Mouse (Mus musculus): ENCODE data around the gene Shf. TPM values are rescaled to one million over a fixed set of nuclear protein-coding genes. Genes with fewer than 3 reads are reported as not detected.

Shf gene
- total and polyA plus RNA-seq, 3 experiments: 1.2 to 2.7 (median 2.0) TPM

GRCm38 (mm10) chr2:122351931-122352329 is 17.0 kb downstream of the Shf start:
- no peak overlapping the region for H3K4me2 ChIP-seq (ENCODE audit: insufficient read depth, low read depth, poor library complexity, severe bottlenecking)
- H3K27ac ChIP-seq (ENCODE audit: insufficient read depth, low read depth): no peak overlapping the region
- DNase-seq (ENCODE audit: extremely low read depth): no peak
- peaks cover 9% of the 10 kb centered on the region for H3K27me3 ChIP-seq (replicated peaks)
- H3K4me3 ChIP-seq (replicated peaks in 1 of 3; ENCODE audit: low read depth in 2 of 3, low read length in 2 of 3, poor library complexity in 1 of 3): no peak overlapping the region
- dilution Hi-C loops (cut with MboI; ENCODE audit: extremely low pct_ligation_motif_present, extremely low pct_unique_long_range_greater_than_20kb, low sequenced_read_pairs) (no loop called here), in situ Hi-C loops (cut with MboI; ENCODE audit: low pct_ligation_motif_present, low pct_unique_long_range_greater_than_20kb, low sequenced_read_pairs) (no loop called here)
- no peaks in the 10 kb centered on the region for H3K36me3 ChIP-seq (replicated peaks in 1 of 2; ENCODE audit: control insufficient read depth in 1 of 2, insufficient read depth in 1 of 2, low read length in 1 of 2)
- no peaks in the 10 kb centered on the region for H3K9me3 ChIP-seq (replicated peaks; ENCODE audit: low read length)
- TF ChIP-seq USF2 (conservative IDR thresholded peaks at IDR 0.05; ENCODE audit: low read depth, low read length): no peak
- no peak for TF ChIP-seq HCFC1 (IDR thresholded peaks at IDR 0.05; ENCODE audit: low read depth, low read length)
- TF ChIP-seq EP300 (IDR thresholded peaks at IDR 0.05; ENCODE audit: low read length): no peak
- no peak for TF ChIP-seq USF1 (IDR thresholded peaks at IDR 0.05; ENCODE audit: low read depth, low read length)
- no peak for TF ChIP-seq ZC3H11A (IDR thresholded peaks at IDR 0.05; ENCODE audit: low read depth, low read length)
- TF ChIP-seq MAX (IDR thresholded peaks at IDR 0.05; ENCODE audit: low read length): no peak
- no peak for TF ChIP-seq RAD21 (IDR thresholded peaks at IDR 0.05; ENCODE audit: low read depth, low read length)
- no peak for TF ChIP-seq ELF1 (IDR thresholded peaks at IDR 0.05; ENCODE audit: low read depth, low read length)
- no peak for TF ChIP-seq MAFK (IDR thresholded peaks at IDR 0.05; ENCODE audit: insufficient replicate concordance, low read length)
- no peak for TF ChIP-seq POLR2AphosphoS2 (IDR thresholded peaks at IDR 0.05; ENCODE audit: low read depth, low read length)
- H3K9ac ChIP-seq (ENCODE audit: insufficient read depth, low read depth): no peak overlapping the region
- H3K79me2 ChIP-seq (replicated peaks; ENCODE audit: control insufficient read depth, extremely low read depth, insufficient read depth, poor library complexity, severe bottlenecking): no peaks in the 10 kb centered on the region
- H3K4me1 ChIP-seq (ENCODE audit: control insufficient read depth in 1 of 2, insufficient read depth in 2 of 2): peaks cover 8 to 23% of the 10 kb centered on the region in 2 experiments

GRCm38 (mm10) chr2:122351156-122351930 is 17.6 kb downstream of the Shf start:
- Histone ChIP-seq H3K9me3 (replicated peaks; ENCODE audit: low read length) (no peaks in the 10 kb centered on the region), H3K4me3 (replicated peaks in 1 of 3; ENCODE audit: low read depth in 2 of 3, low read length in 2 of 3, poor library complexity in 1 of 3) (no peak overlapping the region), H3K36me3 (replicated peaks in 1 of 2; ENCODE audit: control insufficient read depth in 1 of 2, insufficient read depth in 1 of 2, low read length in 1 of 2) (no peaks in the 10 kb centered on the region), H3K79me2 (replicated peaks; ENCODE audit: control insufficient read depth, extremely low read depth, insufficient read depth, poor library complexity, severe bottlenecking) (no peaks in the 10 kb centered on the region), H3K9ac (ENCODE audit: insufficient read depth, low read depth) (no peak overlapping the region), H3K27me3 (replicated peaks) (peaks cover 11% of the 10 kb centered on the region), H3K27ac (ENCODE audit: insufficient read depth, low read depth) (no peak overlapping the region), H3K4me1 (ENCODE audit: control insufficient read depth in 1 of 2, insufficient read depth in 2 of 2) (peaks cover 8 to 23% of the 10 kb centered on the region in 2 experiments), H3K4me2 (ENCODE audit: insufficient read depth, low read depth, poor library complexity, severe bottlenecking) (no peak overlapping the region)
- in situ Hi-C loops (cut with MboI; ENCODE audit: low pct_ligation_motif_present, low pct_unique_long_range_greater_than_20kb, low sequenced_read_pairs) (no loop called here), dilution Hi-C loops (cut with MboI; ENCODE audit: extremely low pct_ligation_motif_present, extremely low pct_unique_long_range_greater_than_20kb, low sequenced_read_pairs) (no loop called here)
- TF ChIP-seq RCOR1 (conservative IDR thresholded peaks at IDR 0.05; ENCODE audit: low read depth, low read length) (no peak), SMC3 (IDR thresholded peaks at IDR 0.05; ENCODE audit: low read depth, low read length) (no peak), MAFK (IDR thresholded peaks at IDR 0.05; ENCODE audit: insufficient replicate concordance, low read length) (no peak), NRF1 (IDR thresholded peaks at IDR 0.05; ENCODE audit: low read depth, low read length) (no peak), IRF4 (IDR thresholded peaks at IDR 0.05; ENCODE audit: low read depth, low read length) (no peak), SIN3A (IDR thresholded peaks at IDR 0.05; ENCODE audit: low read length) (no peak), ZC3H11A (IDR thresholded peaks at IDR 0.05; ENCODE audit: low read depth, low read length) (no peak), ZNF384 (IDR thresholded peaks at IDR 0.05; ENCODE audit: low read depth, low read length) (no peak), POLR2A (IDR thresholded peaks at IDR 0.05; ENCODE audit: low read depth, low read length) (no peak), NELFE (IDR thresholded peaks at IDR 0.05; ENCODE audit: low read depth, low read length) (no peak)
- no peak for DNase-seq (ENCODE audit: extremely low read depth)

Data from CH12.LX (cell line).